Comparison of ENCODE assay signal across 14 mouse cellular contexts in genomic region chr2:25822806-25823205, GRCm38 (mm10). TPM values are rescaled to one million over a fixed set of nuclear protein-coding genes. Genes with fewer than 3 reads are reported as not detected.
DNase-seq lines count a peak whose midpoint lies in the region; ATAC-seq lines count a peak whose summit lies in the region.
"Had no signal": no experiment of that assay in that cellular context is flagged by ENCODE, and none has a peak within 500 bp of the region (broad histone marks: within the 10 kb centered on the region; RNA-seq: fewer than 3 reads in every experiment).

Lcn9 (plus strand) TSS chr2:25823153.

- ATAC-seq in frontal cortex, adult (ENCODE audit: low TSS enrichment) = no peak
- ATAC-seq: CD4-positive, CD25-positive, alpha-beta regulatory T cell, adult 4 months; forebrain, embryonic 13.5 days; intestine, embryonic 16.5 days had no signal

- DNase-seq in cerebellum, postnatal 14 days = peak; percentile 34 to 59
- DNase-seq in cerebellum, adult 9-10 months = no peak
- DNase-seq in layer of hippocampus, adult 11-12 months (ENCODE audit: low spot score) = peak; percentile 62
- DNase-seq in layer of hippocampus, postnatal 36 days = no peak
- peak; percentile 50 for DNase-seq in testis, postnatal 10 days (ENCODE audit: low spot score)
- no peak for DNase-seq in testis, postnatal 14 days (ENCODE audit: low spot score)
- DNase-seq in heart, postnatal 4 days = peak; percentile 53
- DNase-seq: kidney, postnatal 25 days; lung, embryonic 14.5 days had no signal

RNA-seq across cellular contexts. Expression of gene Lcn9, which starts in this region (rescaled TPM):
- not detected for total RNA-seq in layer of hippocampus, postnatal 36 days (2021)
- total RNA-seq in heart, postnatal 4 days (2021) = not detected
- total RNA-seq: MEL had no signal

Comparison
In these comparisons a context has a peak if more than half of its experiments do, and no peak if none do; other contexts are left out.
1. DNase-seq: peak in cerebellum, postnatal 14 days (2 of 2), layer of hippocampus, adult 11-12 months (single experiment) and testis, postnatal 10 days (single experiment); none in cerebellum, adult 9-10 months (single experiment), layer of hippocampus, postnatal 36 days (0 of 2) and testis, postnatal 14 days (single experiment).
2. Peak in DNase-seq in heart, postnatal 4 days; RNA of the gene not detected or under 1 TPM.